Mouse (Mus musculus) megakaryocyte-erythroid progenitor cell, adult 5-6 weeks (primary cell): ENCODE data around the gene Wdr53. TPM values are rescaled to one million over a fixed set of nuclear protein-coding genes. Genes with fewer than 3 reads are reported as not detected.
"Not testable (repeated sequence)": the region's sequence is repeated elsewhere in the genome, so short reads cannot be mapped to it uniquely, and the experiment has no call there.

Experiments
- ATAC-seq: replicated peaks from 2 replicates; pipeline ENCODE4 v1.8.0; 2016; ENCODE audit warnings: mild to moderate bottlenecking, inconsistent platforms; ENCODE audit not compliant: severe bottlenecking, poor library complexity, low FRiP score, low TSS enrichment
- total RNA-seq, 2 experiments: library from RNA; stranded (forward) in 1 of 2; stranded (reverse) in 1 of 2; fragments of 200-1000, 215-1000 nt in 1 of 2; fragments of >200 nt in 1 of 2; fragmentation: Nextera tagmentation in 1 of 2; gene quantifications; 2 replicates each; pipeline ENCODE4 v1.2.3; 2014 to 2017

Wdr53 gene
- total RNA-seq, 2 experiments from 2014 or later: 15.9 to 17.1 TPM

DNA sequence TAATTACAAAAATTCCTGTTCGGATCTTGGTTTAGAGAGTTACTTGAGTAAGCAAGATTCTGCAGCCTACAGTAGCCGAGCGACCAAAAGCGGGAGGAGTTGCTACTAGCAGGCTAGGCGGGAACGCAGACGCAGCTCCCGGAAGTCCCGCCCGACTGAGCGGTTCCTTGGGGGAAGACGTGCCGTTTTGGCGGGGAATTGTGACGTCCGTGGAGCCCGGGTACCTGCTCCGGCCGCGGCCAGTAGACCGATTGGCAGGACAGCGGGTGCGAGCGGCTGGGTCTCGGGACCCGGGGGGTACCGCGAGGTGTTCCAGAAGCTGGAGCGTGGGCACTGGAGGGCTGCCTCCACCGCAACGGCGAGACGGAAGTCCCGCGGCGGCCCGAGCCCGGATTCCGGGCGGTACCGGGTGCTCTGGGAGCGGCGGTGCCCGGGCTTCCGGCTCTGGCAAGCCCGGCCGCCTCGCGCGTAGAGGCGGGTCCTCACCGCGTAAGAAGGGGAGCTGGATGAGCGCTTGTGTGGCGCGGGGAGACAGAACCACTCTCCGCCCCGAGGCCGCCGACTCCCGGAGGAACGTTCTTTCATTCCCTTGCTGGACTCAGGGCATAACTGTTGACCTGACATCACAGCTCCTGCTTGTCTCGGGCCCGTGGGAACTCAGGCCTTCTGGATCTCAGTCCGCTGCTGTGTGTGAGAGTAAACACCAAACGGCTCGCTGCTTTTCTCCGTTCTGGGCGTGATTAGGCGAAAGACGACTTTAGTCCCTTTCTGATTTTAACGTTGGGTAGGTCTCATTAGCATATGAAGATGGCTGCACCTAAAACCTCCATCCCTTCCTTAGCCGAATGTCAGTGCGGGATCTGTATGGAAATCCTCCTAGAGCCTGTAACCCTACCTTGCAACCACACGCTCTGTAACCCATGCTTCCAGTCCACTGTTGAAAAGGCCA, 30.6 kb downstream of the Wdr53 start, which contains the start of gene Rnf168:
TSS of gene Rnf168 (plus strand) at position 152 of the 949 bp plus-strand sequence.
- peak; percentile 90 for ATAC-seq

DNA sequence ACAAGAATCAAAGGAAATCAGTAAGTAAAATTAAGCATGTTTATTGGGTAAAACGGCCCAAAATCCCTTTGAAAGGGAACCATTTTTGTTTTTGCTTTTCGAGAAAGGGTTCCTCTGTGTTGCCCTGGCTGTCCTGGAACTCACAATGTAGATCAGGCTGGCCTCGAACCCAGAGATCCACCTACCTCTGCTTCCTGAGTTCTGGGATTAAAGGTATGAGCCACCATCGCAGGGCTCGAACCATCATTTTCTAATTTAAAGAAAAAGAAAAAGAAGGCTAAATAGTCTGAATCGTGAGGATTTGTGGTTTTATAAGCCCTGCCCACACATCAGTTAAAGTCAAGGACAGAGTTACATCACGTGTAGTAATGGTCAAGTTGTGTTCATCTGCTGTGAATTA, 31.4 kb downstream of the Wdr53 start:
- ATAC-seq: no peak

DNA sequence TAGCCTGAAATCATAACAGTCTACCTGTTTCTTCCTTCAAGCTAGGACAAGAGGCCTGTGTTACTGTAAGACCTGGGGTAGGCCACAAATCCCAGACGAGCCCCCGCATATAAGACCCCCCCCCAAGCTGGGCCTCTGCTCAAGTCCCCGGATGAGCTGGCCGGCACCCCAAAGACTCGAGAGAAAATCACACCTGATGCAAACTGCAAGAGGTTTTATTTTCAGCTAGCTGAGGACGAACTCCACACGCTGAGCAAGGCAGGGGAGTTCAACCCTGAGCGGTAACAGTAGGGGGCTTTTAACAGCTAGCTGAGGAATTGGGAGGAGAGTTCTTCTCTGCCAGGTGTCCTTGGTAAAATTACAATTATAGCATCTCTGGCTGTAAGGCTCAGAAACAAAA, 33.2 kb downstream of the Wdr53 start:
- ATAC-seq: no peak

DNA sequence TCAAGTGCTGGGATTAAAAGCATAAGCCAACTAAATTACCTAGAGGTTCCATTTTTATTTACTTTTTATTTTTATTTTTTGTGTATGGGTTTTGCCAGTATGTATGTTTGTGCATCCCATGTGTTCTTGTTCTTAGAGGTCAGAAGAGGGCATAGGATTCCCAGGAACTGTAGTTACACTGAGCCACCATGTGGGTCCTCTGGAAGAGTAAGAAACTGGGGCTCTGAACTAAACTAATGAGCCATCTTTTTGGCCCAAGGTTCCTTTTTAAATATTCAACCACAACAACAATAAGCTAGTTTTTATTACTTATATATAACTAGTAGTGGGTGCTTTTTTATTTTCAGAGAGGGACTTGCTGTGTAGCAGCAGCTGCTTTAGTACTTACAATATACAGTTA, 35.6 kb downstream of the Wdr53 start:
- no peak for ATAC-seq

DNA sequence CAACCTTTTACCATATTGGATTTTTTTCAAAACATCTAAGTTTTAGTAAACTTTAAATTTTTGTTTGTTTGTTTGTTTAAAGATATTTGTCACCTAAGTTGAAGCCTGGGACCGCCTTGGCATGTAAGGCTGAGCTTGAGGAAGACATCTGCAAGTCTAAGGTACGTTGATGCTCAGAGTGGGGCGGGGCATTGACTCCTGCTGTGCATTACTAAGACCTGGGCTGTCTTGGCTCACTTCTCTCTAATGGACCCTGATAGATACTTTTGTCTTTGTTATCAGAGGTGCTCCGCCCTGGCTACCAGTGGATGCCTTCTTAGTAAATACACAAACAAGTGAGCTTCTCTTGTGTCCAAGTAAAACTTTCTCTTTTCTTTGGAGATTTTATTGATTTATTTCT, 44.8 kb downstream of the Wdr53 start:
- ATAC-seq: no peak

DNA sequence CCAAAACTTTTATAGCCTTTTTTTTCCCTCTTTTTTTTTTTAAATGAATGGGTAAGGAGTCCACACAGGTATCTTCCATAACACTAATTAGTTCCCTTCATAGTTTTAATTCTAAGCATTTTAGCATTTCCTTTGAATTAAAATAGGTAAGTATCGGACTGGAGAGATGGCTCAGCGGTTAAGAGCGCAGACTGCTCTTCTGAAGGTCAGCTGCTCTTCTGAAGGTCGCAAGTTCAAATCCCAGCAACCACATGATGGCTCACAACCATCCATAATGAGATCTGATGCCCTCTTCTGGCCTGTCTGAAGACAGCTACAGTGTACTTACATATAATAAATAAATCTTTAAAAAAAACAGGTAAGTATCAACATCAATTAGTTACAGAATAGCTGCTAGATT, 52.6 kb downstream of the Wdr53 start:
- not testable (repeated sequence) for ATAC-seq

DNA sequence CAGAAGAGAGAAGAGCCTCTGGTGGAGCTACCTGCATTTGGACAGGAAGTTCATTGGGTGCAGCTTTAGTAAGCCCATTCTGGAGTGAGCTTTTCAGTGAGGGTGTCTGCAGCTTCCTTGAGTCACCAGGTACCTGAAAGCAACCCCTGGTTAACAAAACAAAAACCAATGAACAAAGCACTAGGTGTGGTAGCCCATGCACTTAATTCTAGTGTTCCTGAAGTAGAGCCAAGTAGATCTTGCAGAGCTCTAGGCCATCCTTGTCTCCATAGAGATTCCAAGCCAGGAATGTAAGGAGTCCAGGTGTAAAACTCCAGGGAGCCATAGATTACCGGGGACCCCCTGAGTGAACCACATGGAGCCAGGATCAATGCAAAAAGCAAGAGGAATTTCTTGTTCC, 56.0 kb downstream of the Wdr53 start:
- no peak for ATAC-seq

DNA sequence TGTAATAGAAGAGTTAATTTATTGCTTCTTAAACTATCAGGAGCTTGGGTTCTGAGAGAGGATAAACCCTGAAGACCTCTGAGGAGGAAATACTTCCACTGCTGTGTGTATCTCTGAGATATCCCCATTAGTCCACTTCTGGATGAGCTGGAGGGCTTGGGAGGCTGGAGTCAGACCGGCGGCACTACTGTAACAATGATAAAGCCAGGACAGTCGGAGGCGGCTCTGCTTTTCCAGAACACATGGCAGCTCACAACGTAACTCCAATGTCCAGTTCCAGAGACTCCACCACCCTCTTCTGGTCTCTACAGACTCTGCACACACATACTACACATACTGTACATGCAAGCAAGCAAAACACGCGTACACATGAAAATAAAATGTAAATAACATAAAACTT, 56.9 kb downstream of the Wdr53 start:
- ATAC-seq: no peak

Other genes with a start within 250 kb of the Wdr53 start
- 17.0 and 17.2 TPM in 2 replicates for gene Senp5, start 243.9 kb upstream of the Wdr53 start, total RNA-seq (2014; fragmentation: Nextera tagmentation)
- 14.8 and 17.6 TPM in 2 replicates for gene Senp5, start 243.9 kb upstream of the Wdr53 start, total RNA-seq (2017)
- 29.9 and 48.9 TPM in 2 replicates for gene Pak2, start 167.9 kb upstream of the Wdr53 start, total RNA-seq (2014; fragmentation: Nextera tagmentation)
- 39.2 and 44.8 TPM in 2 replicates for gene Pak2, start 167.9 kb upstream of the Wdr53 start, total RNA-seq (2017)
- 31.9 and 53.7 TPM in 2 replicates for gene Pigx, start 147.5 kb upstream of the Wdr53 start, total RNA-seq (2014; fragmentation: Nextera tagmentation)
- 24.8 and 43.2 TPM in 2 replicates for gene Pigx, start 147.5 kb upstream of the Wdr53 start, total RNA-seq (2017)
- 8.0 and 11.6 TPM in 2 replicates for gene Cep19, start 147.4 kb upstream of the Wdr53 start, total RNA-seq (2014; fragmentation: Nextera tagmentation)
- gene Cep19, start 147.4 kb upstream of the Wdr53 start, total RNA-seq (2017): 11.7 and 19.5 TPM in 2 replicates
- 40.4 and 53.3 TPM in 2 replicates for gene Nrros, start 81.6 kb upstream of the Wdr53 start, total RNA-seq (2014; fragmentation: Nextera tagmentation)
- 33.4 and 40.3 TPM in 2 replicates for gene Nrros, start 81.6 kb upstream of the Wdr53 start, total RNA-seq (2017)
- gene Bex6, start 67.4 kb upstream of the Wdr53 start, total RNA-seq (2014; fragmentation: Nextera tagmentation): 0.81 TPM in 1 of 2 replicates, not detected in the other
- 3.6 TPM in 1 of 2 replicates, not detected in the other for gene Bex6, start 67.4 kb upstream of the Wdr53 start, total RNA-seq (2017)
- gene Fbxo45, start 69 bp upstream of the Wdr53 start, total RNA-seq (2014; fragmentation: Nextera tagmentation): 17.3 and 20.0 TPM in 2 replicates
- 19.4 and 26.9 TPM in 2 replicates for gene Fbxo45, start 69 bp upstream of the Wdr53 start, total RNA-seq (2017)
- gene Smco1, start 24.2 kb downstream of the Wdr53 start, total RNA-seq (2014; fragmentation: Nextera tagmentation): not detected in 2 replicates
- not detected in 2 replicates for gene Smco1, start 24.2 kb downstream of the Wdr53 start, total RNA-seq (2017)
- gene Rnf168, start 30.2 kb downstream of the Wdr53 start, total RNA-seq (2014; fragmentation: Nextera tagmentation): 23.4 and 23.8 TPM in 2 replicates
- 44.0 and 60.6 TPM in 2 replicates for gene Rnf168, start 30.2 kb downstream of the Wdr53 start, total RNA-seq (2017)
- gene Ubxn7, start 85.0 kb downstream of the Wdr53 start, total RNA-seq (2014; fragmentation: Nextera tagmentation): 22.2 and 29.3 TPM in 2 replicates
- gene Ubxn7, start 85.0 kb downstream of the Wdr53 start, total RNA-seq (2017): 32.3 and 32.7 TPM in 2 replicates
- gene Tm4sf19, start 153.3 kb downstream of the Wdr53 start, total RNA-seq (2014; fragmentation: Nextera tagmentation): not detected in 2 replicates
- not detected in 2 replicates for gene Tm4sf19, start 153.3 kb downstream of the Wdr53 start, total RNA-seq (2017)
- 7.1 and 11.1 TPM in 2 replicates for gene Tctex1d2, start 172.5 kb downstream of the Wdr53 start, total RNA-seq (2014; fragmentation: Nextera tagmentation)
- 14.3 and 17.2 TPM in 2 replicates for gene Tctex1d2, start 172.5 kb downstream of the Wdr53 start, total RNA-seq (2017)
- 68.8 and 73.7 TPM in 2 replicates for gene Pcyt1a, start 183.7 kb downstream of the Wdr53 start, total RNA-seq (2014; fragmentation: Nextera tagmentation)
- 69.0 and 78.2 TPM in 2 replicates for gene Pcyt1a, start 183.7 kb downstream of the Wdr53 start, total RNA-seq (2017)
- gene Slc51a, start 240.7 kb downstream of the Wdr53 start, total RNA-seq (2014; fragmentation: Nextera tagmentation): 2.7 TPM in 1 of 2 replicates, not detected in the other
- 0.53 and 1.3 TPM in 2 replicates for gene Slc51a, start 240.7 kb downstream of the Wdr53 start, total RNA-seq (2017)
- gene Zdhhc19, start 249.0 kb downstream of the Wdr53 start, total RNA-seq (2014; fragmentation: Nextera tagmentation): 1.2 TPM in 1 of 2 replicates, not detected in the other
- not detected in 2 replicates for gene Zdhhc19, start 249.0 kb downstream of the Wdr53 start, total RNA-seq (2017)